Mouse (Mus musculus): ENCODE data around the gene Hist2h2ab. TPM values are rescaled to one million over a fixed set of nuclear protein-coding genes. Genes with fewer than 3 reads are reported as not detected.

Hist2h2ab gene
- total and polyA plus RNA-seq, 2 experiments from 2014 or later: 41.6 TPM; not detected in 1

DNA sequence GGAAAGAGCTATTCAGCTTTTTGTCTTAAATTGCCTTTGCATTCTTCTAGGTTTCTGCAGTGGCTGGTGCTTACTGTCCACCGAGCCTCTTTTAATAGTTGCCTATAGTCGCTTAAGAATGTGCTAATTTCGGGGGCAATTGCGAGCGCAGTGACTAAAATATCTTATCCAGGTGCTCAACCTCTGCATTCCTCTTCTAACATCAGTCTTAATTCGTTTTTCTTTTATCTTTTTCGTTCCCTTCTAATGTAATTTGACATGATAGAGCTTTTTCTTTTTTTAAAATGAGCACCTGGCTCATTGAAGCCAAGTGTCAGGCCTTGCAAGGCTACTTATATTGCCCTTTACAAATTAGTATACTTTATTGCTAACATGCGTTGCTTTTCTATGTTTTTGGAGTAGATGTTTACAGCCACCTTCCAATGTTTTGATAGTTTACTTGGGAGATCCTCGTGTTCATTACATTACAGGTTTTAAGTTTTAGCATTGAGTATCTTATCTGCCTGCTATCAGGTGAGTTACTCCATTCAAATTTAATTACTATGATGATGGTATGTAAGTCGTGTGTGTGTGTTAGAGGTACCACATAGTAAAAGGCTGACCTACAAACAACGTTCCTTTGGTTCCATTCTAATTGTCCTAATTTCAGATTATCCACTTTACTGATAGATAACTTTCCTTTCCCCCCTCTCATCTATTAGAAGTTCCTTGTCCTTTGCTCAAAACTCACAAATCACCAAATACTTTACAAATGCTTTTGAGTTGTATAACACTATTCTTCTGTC, 27.9 kb downstream of the Hist2h2ab start:
- 9% methylated on average over 11 of the region's 11 CpGs for WGBS
- TF ChIP-seq CTCF (IDR thresholded peaks at IDR 0.05; ENCODE audit: low read depth) (no peak), EP300 (IDR thresholded peaks at IDR 0.05; ENCODE audit: low read depth) (no peak)
- H3K4me2 ChIP-seq (ENCODE audit: low read depth, low read length): peak overlapping the region; percentile 59
- no peaks in the 10 kb centered on the region for H3K27me3 ChIP-seq (ENCODE audit: control insufficient read depth, insufficient read depth, low read length)
- H3K9me3 ChIP-seq (replicated peaks; ENCODE audit: control insufficient read depth, low read length): no peaks in the 10 kb centered on the region
- DNase-seq (ENCODE audit: low spot score): no peak
- no peaks in the 10 kb centered on the region for H3K36me3 ChIP-seq (replicated peaks; ENCODE audit: control insufficient read depth, insufficient read depth, low read length)
- peak overlapping the region; percentile 38; the same call in 1 of the 2 replicates for H3K27ac ChIP-seq (ENCODE audit: low read depth)
- H3K9ac ChIP-seq (replicated peaks; ENCODE audit: low read depth, low read length): peak overlapping the region; percentile 64
- peak overlapping the region; percentile 44 for H3K4me3 ChIP-seq (ENCODE audit: low read depth, low read length)
- no peak for ATAC-seq (ENCODE audit: insufficient read depth, low read depth)
- H3K4me1 ChIP-seq (ENCODE audit: control insufficient read depth, insufficient read depth): peaks cover 38% of the 10 kb centered on the region

DNA sequence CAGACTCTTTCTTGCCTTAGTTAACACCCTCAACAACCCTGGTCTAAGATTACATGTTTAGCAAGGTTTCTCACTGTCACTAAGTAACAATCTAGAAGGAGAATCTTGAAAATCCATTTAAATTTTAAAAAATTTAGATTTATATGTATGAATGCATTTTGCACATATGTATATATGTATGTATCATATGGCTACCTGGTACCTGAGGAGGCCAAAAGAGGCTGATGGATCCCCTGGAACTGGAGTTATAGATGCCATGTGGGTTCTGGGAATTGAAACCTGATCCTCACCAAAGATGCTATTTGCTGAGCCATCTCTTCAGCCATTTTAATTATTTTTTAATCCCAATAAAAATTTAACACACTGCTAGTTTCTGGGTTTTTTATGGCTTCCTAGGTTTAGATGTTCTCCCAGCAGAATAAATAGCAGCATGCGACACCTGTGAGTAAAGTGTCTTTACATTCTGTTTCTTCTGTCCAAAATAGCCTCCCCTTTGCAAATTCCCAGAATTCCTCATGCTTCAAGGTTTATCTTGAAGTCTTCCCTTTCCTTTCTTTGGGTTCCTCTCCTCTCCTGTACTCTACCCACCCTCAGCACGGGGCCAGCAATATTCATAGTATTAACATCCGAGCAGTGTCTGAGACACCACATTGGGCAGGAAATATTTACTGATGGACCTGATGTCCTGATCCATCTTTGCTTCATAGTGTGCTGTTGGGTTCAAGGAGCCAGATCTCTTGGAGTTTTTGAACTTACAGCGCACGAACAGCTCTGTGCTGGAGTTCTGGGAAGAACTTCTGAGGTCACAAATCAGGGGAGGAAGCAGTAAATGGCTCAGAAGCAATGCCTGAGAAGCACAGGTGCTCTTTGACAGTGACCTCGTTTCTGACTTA, 28.7 kb downstream of the Hist2h2ab start:
- TF ChIP-seq CTCF (IDR thresholded peaks at IDR 0.05; ENCODE audit: low read depth) (no peak), EP300 (IDR thresholded peaks at IDR 0.05; ENCODE audit: low read depth) (no peak)
- H3K4me1 ChIP-seq (ENCODE audit: control insufficient read depth, insufficient read depth): peaks cover 38% of the 10 kb centered on the region
- no peaks in the 10 kb centered on the region for H3K36me3 ChIP-seq (replicated peaks; ENCODE audit: control insufficient read depth, insufficient read depth, low read length)
- peak overlapping the region; percentile 44 for H3K4me3 ChIP-seq (ENCODE audit: low read depth, low read length)
- no peak overlapping the region for H3K9ac ChIP-seq (replicated peaks; ENCODE audit: low read depth, low read length)
- no peaks in the 10 kb centered on the region for H3K9me3 ChIP-seq (replicated peaks; ENCODE audit: control insufficient read depth, low read length)
- ATAC-seq (ENCODE audit: insufficient read depth, low read depth): no peak
- no peak for DNase-seq (ENCODE audit: low spot score)
- no peaks in the 10 kb centered on the region for H3K27me3 ChIP-seq (ENCODE audit: control insufficient read depth, insufficient read depth, low read length)
- WGBS: 53% methylated on average over 6 of the region's 6 CpGs
- H3K4me2 ChIP-seq (ENCODE audit: low read depth, low read length): peak overlapping the region; percentile 59
- H3K27ac ChIP-seq (ENCODE audit: low read depth): peak overlapping the region; percentile 22; the same call in 1 of the 2 replicates

DNA sequence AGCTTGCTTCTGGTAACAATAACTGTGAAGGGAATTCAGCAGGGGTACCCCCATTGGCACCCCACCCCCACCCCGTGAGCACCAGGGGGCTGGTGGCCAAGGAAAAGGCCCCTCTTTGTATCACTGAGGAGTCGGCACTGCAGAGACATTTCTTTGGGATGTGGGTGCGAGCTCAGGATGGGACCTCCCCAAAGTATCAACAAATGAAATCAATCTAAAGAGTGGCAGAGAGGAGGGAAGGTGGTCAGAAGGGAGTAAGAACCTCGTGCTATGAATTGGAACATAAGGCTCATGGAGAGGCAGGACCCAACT, 29.3 kb downstream of the Hist2h2ab start:
- Histone ChIP-seq H3K36me3 (replicated peaks; ENCODE audit: control insufficient read depth, insufficient read depth, low read length) (no peaks in the 10 kb centered on the region), H3K27me3 (ENCODE audit: control insufficient read depth, insufficient read depth, low read length) (no peaks in the 10 kb centered on the region), H3K9ac (replicated peaks; ENCODE audit: low read depth, low read length) (no peak overlapping the region), H3K9me3 (replicated peaks; ENCODE audit: control insufficient read depth, low read length) (no peaks in the 10 kb centered on the region), H3K4me3 (ENCODE audit: low read depth, low read length) (no peak overlapping the region; the same call in 1 of the 2 replicates), H3K4me2 (ENCODE audit: low read depth, low read length) (peak overlapping the region; percentile 59; the same call in 1 of the 2 replicates), H3K27ac (ENCODE audit: low read depth) (peak overlapping the region; percentile 22; the same call in 1 of the 2 replicates), H3K4me1 (ENCODE audit: control insufficient read depth, insufficient read depth) (peaks cover 32% of the 10 kb centered on the region)
- no peak for DNase-seq (ENCODE audit: low spot score)
- no peak for TF ChIP-seq CTCF (IDR thresholded peaks at IDR 0.05; ENCODE audit: low read depth)
- no peak for TF ChIP-seq EP300 (IDR thresholded peaks at IDR 0.05; ENCODE audit: low read depth)
- no peak for ATAC-seq (ENCODE audit: insufficient read depth, low read depth)
- WGBS: 51% methylated on average over 4 of the region's 4 CpGs

DNA sequence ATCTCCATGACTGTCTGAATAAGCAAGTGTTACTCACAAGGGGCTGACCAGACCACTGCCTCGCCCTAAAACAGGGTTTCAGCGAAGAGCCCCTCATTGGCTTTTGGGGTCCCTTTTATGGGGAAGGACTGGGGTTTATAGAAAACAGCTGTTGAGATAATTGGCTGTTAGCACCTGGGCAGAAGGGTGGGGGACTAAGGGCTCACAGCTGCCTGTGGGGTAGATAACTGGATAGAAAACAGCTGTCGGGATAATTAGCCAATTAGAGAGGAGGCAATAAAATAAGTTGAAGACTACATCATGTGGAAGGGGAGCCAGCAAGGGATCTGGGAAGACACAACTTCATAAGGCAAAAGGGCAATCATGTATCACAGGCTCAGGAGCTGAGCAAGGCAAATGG, 31.2 kb downstream of the Hist2h2ab start:
- peaks cover 25% of the 10 kb centered on the region; the same call in 1 of the 2 replicates for H3K4me1 ChIP-seq (ENCODE audit: control insufficient read depth, insufficient read depth)
- no peak overlapping the region for H3K4me2 ChIP-seq (ENCODE audit: low read depth, low read length)
- TF ChIP-seq EP300 (IDR thresholded peaks at IDR 0.05; ENCODE audit: low read depth): no peak
- TF ChIP-seq CTCF (IDR thresholded peaks at IDR 0.05; ENCODE audit: low read depth): no peak
- no peaks in the 10 kb centered on the region for H3K36me3 ChIP-seq (replicated peaks; ENCODE audit: control insufficient read depth, insufficient read depth, low read length)
- WGBS: 75% methylated on average over 3 of the region's 3 CpGs
- DNase-seq (ENCODE audit: low spot score) (no peak), ATAC-seq (ENCODE audit: insufficient read depth, low read depth) (no peak)
- no peaks in the 10 kb centered on the region for H3K27me3 ChIP-seq (ENCODE audit: control insufficient read depth, insufficient read depth, low read length)
- no peak overlapping the region for H3K9ac ChIP-seq (replicated peaks; ENCODE audit: low read depth, low read length)
- no peaks in the 10 kb centered on the region for H3K9me3 ChIP-seq (replicated peaks; ENCODE audit: control insufficient read depth, low read length)
- H3K27ac ChIP-seq (ENCODE audit: low read depth): no peak overlapping the region
- H3K4me3 ChIP-seq (ENCODE audit: low read depth, low read length): no peak overlapping the region

DNA sequence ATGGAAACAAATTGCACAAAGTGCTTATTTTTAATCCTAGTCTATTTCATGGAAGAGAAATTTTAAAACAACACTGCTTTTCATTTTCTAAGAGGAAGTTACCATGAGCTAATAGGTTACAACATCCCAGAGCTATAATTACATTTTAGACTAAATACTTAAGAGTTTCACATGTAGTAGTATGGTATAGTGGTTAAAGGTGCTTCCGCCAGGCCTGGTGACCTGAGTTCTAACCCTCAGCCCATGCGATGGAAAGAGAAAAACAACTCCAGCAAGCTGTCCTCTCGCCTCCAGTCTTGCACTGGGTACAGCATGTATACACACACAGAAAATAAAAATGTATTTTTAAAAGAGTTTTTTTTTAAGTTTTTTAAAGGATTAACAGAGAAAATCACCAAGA, 32.1 kb downstream of the Hist2h2ab start:
- Histone ChIP-seq H3K27me3 (ENCODE audit: control insufficient read depth, insufficient read depth, low read length) (no peaks in the 10 kb centered on the region), H3K4me2 (ENCODE audit: low read depth, low read length) (no peak overlapping the region), H3K27ac (ENCODE audit: low read depth) (no peak overlapping the region), H3K9ac (replicated peaks; ENCODE audit: low read depth, low read length) (no peak overlapping the region), H3K4me1 (ENCODE audit: control insufficient read depth, insufficient read depth) (peaks cover 31% of the 10 kb centered on the region; the same call in 1 of the 2 replicates), H3K9me3 (replicated peaks; ENCODE audit: control insufficient read depth, low read length) (no peaks in the 10 kb centered on the region), H3K4me3 (ENCODE audit: low read depth, low read length) (no peak overlapping the region), H3K36me3 (replicated peaks; ENCODE audit: control insufficient read depth, insufficient read depth, low read length) (no peaks in the 10 kb centered on the region)
- 92% methylated on average over 3 of the region's 3 CpGs for WGBS
- TF ChIP-seq EP300 (IDR thresholded peaks at IDR 0.05; ENCODE audit: low read depth) (no peak), CTCF (IDR thresholded peaks at IDR 0.05; ENCODE audit: low read depth) (no peak)
- ATAC-seq (ENCODE audit: insufficient read depth, low read depth): no peak
- DNase-seq (ENCODE audit: low spot score): no peak
